Mouse (Mus musculus) layer of hippocampus, postnatal 14 days (tissue): ENCODE measurements around the gene Rpl7a. TPM values are rescaled to one million over a fixed set of nuclear protein-coding genes. Genes with fewer than 3 reads are reported as not detected.
A peak's percentile ranks its signal among the peaks of the same experiment; 100 is the strongest.

Experiments used
- DNase-seq, 2 experiments: peaks; one replicate each; pipeline ENCODE4 v3.0.0; 2021 to 2022; ENCODE audit warnings: low spot score in 2 of 2, mixed read lengths in 1 of 2
- total RNA-seq, 2 experiments: library from RNA; stranded (reverse); gene quantifications; 2 replicates each; pipeline ENCODE4 v1.2.3; 2021

Rpl7a gene
- total RNA-seq, 2 experiments from 2014 or later: 274 to 302 TPM

- DNase-seq: no peak
Observed at GRCm38 (mm10) chr2:26913416-26914147, 3.0 kb downstream of the Rpl7a start.

GRCm38 (mm10) chr2:26914148-26914941 is 3.8 kb downstream of the Rpl7a start:
- no peak for DNase-seq

DNA sequence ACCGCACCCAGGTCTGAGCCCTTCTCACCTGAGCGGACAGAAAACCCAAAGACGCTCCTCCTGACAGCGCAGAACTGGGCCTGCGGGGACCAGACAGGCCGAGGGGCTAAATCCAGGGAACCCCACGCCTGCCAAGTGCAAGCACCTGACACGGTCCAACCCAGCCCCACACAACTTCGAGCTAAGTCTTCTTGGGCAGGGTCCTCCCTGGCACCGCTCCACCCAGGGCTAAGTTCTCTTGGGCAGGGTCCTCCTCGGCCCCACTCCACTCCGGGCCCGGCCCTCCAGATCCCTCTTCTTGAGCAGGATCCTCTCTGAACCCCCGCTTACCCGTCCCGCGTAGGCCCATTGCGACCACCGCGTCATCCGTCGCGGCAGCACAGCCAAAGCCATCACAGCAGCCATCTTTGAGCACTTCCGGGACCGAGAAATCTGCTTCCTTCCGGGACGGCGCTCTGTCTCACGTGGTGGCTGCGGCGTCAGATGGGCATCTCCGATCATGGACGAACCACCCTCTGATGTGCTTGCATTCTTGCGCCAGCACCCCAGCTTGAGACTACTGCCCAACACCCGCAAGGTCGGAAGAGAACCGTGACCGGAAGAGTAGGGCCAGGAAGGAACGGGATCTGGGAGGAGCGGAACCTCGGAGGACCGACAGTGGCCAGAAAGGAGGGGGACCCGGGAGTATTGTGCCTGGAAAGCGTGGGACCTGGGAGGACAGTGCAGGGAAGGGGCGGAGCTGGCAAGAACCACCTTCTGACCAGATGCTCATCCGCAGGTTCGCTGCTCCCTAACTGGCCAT is 5.6 kb downstream of the Rpl7a start, which contains the start of the genes Surf2 and Surf1:
Surf2 (plus strand) TSS at position 441 of the 802 bp plus-strand sequence.
Surf1 (minus strand) TSS at position 604 of the 802 bp plus-strand sequence.
- peak; percentile 82 to 89 for DNase-seq

DNA sequence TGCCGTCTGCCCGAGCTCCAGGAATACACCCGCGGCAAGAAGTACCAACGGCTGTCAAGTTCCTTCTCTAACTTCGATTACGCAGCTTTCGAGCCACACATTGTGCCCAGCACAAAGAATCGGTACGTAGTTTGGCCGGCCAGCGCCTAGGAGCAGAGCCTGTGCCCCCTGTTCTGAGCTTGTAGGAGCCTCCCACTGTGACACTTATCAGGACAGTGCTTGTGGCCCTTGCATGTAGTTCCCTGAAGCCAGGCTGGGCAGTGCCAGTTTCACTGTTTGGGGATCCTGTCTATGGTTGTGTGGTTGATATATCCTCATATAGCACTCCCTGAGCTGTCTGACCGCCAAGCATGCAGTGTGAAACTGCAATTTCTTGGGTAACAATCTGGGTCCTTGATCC is 6.2 kb downstream of the Rpl7a start:
- no peak for DNase-seq

DNA sequence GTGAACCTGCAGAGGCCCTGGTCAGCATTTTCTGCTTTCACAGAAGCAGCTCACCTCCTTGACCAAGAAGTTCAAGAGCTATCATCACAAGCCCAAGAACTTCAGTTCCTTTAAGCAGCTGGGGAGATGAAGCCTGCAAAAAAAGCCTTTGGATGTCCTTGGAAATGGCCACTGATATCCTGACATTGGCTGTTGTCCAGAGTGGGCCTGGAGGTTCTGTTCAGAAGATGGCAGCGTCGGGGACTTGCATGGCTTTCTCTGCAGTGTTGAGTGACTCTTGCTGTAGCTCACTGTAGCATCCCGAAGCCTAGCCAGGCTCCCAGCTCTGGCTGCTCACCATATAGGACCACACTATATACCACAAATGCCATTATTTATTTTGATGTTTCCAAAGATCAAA is 9.1 kb downstream of the Rpl7a start:
- no peak for DNase-seq

- DNase-seq: no peak
Observed at GRCm38 (mm10) chr2:26920190-26920855, 9.8 kb downstream of the Rpl7a start.

GRCm38 (mm10) chr2:26921784-26922183 is 11.2 kb downstream of the Rpl7a start:
- DNase-seq: no peak

DNA sequence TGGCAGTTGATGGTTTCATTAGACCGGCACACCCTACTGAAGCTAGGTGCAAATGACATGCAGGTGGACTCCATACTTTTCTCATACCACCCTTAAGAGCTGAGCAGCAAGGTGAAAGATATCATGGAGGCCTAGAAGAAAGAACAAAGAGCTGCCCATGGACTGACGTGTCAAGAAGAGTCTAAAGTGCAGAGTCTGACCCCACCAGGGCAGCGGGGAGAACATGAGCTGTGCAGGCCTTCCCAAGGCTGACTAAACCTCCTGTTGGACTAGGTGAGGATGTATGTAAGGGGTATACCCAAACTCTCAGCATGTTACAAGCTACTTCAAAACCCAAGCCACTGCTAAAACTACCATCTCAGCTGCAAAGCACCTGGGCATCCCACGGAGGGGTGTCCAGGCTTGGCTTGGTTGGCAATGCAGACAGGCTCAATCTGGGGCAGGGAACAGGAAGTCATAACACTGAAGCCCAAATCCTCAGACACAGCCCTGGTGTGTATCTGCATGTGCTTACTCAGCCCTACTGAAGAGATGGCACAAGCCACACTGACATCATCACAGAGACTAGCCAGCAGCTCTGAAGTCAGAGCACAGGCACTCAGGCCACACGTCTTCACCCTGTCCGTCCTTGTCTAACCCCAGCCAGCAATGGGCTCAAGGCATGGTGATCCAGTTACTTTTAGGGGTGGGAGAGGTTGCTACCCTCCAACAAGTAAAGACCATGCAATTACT is 17.3 kb downstream of the Rpl7a start:
- DNase-seq: no peak

- DNase-seq: peak in 1 of 2 experiments; percentile 79
Observed at GRCm38 (mm10) chr2:26930390-26930789, 19.8 kb downstream of the Rpl7a start.

- DNase-seq: no peak
Observed at GRCm38 (mm10) chr2:26932473-26933303, 22.1 kb downstream of the Rpl7a start.

- peak; percentile 86 to 91 for DNase-seq
Observed at GRCm38 (mm10) chr2:26933304-26934055, 22.9 kb downstream of the Rpl7a start, which contains the start of the genes Surf4 and Stkld1. TSS of gene Surf4 (minus strand) at chr2:26933928. TSS of gene Stkld1 (plus strand) at chr2:26934047.

GRCm38 (mm10) chr2:26935286-26935685 is 24.7 kb downstream of the Rpl7a start:
- no peak for DNase-seq

DNA sequence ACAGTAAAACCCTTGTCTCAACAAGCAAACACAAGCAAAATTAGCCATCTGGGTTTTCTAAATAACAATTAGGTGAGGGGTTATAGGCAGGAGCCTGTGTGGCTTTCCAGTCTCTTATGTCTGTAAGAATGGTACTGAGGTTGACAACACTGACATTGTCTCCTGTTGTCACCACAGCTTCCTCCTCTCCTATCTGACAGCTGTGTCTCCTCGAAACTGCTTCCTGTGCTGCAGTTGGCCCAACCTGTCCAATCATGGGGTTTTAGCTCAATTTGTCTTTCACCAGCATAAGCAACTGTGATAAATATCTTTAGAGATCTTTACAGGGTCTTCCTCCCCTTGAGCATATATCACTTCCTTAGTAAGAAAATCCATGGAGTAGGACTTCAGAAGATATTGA is 25.9 kb downstream of the Rpl7a start:
- DNase-seq: no peak

DNA sequence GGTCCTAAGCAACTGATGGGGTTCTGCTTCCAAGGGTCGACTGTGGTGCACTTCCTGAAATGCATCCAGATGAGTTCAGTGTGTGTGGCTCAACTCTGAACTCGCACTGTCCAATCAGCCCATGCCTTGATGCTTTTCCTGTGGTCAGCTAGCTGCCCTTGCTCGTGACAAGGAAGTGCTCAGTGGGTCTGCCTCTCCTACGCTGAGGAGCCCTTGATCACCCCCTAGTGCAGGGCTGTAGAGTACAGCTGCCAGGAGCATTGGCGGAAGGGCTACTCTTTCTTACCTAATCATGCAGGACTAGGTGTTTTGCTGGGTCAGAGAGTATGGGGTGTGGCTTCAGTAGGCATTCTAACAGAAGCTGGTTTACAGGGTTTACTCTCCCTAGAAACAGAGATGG is 31.0 kb downstream of the Rpl7a start:
- no peak for DNase-seq

GRCm38 (mm10) chr2:26943253-26943652 is 32.7 kb downstream of the Rpl7a start:
- DNase-seq: no peak

DNA sequence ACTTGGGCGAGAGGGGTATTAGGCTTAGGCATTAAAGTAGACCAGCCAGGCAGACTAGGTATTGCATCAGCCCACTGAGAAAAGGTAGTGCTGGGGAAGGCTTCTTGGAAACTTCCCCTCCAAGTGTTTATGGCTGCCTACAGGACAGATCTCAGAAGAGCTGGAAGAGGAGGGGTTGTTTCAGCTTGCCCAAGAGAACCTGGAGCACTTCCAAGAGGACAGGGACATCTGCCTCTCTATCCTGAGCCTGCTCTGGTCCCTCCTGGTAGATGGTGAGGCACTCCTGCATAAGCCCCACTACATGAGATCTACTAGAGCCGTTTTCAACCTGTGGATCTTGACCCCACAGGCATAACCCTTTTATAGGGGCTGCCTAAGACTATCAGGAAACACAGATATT is 39.8 kb downstream of the Rpl7a start:
- no peak for DNase-seq

- DNase-seq: no peak
Observed at GRCm38 (mm10) chr2:26951346-26951905, 40.9 kb downstream of the Rpl7a start.

- DNase-seq: no peak
Observed at GRCm38 (mm10) chr2:26952193-26952592, 41.6 kb downstream of the Rpl7a start.
